Mouse (Mus musculus) megakaryocyte, adult 5-6 weeks (primary cell): ENCODE measurements around the gene Sap30. TPM values are rescaled to one million over a fixed set of nuclear protein-coding genes. Genes with fewer than 3 reads are reported as not detected.
"Not testable (repeated sequence)": the region's sequence is repeated elsewhere in the genome, so short reads cannot be mapped to it uniquely, and the experiment has no call there.

ENCODE experiments used
- ATAC-seq: 2 replicates; pipeline ENCODE4 v1.8.0; 2016; ENCODE audit warnings: mild to moderate bottlenecking, inconsistent platforms; ENCODE audit not compliant: poor library complexity, severe bottlenecking
- total RNA-seq, 2 experiments: library from RNA; stranded (forward) in 1 of 2; stranded (reverse) in 1 of 2; fragments of 153-499, 151-499 nt in 1 of 2; fragments of 221-1000, 200-1000 nt in 1 of 2; gene quantifications; 2 replicates each; pipeline versions ENCODE4 v1.2.3 to v1.2.4; 2015 to 2017

The Sap30 gene
- total RNA-seq, 2 experiments from 2014 or later: 101 to 145 TPM

DNA sequence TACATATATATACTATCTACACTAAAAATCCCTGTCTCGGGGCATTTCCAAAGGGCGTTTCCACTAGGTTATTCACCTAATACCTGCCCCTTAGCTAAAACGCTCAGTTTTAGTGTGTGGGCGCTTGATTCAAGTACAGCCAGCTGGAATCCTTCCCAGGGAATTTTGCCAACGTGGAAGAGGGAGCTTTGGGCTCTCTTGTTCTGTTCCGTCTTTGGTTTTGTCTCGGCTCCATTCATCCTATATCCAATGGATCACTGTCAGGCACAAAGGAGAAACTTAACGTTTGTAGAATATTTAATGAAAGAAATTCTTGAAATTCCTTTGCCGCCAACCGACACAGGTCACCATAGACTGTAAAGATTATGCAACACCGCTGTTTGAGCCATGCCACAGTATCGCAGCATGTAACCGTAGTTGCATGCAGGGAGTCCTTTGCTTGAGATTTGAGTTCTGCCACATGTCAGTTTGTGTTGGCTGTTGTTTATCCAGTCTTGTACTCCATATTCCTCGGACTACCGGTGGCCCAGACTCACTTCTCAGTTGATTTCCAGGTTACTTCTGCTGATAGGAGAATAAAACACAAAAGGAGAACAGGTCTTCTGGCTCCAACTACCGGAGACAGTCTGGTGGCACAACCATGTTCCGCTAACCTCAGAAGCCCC is 11.3 kb upstream of the Sap30 start:
- 0 out of 2 replicates have a peak, but pooled peaks have one; percentile 17 for ATAC-seq

GRCm38 (mm10) chr8:57498494-57498846 is 10.8 kb upstream of the Sap30 start:
- ATAC-seq: no peak

GRCm38 (mm10) chr8:57491873-57492272 is 4.2 kb upstream of the Sap30 start:
- no peak for ATAC-seq

DNA sequence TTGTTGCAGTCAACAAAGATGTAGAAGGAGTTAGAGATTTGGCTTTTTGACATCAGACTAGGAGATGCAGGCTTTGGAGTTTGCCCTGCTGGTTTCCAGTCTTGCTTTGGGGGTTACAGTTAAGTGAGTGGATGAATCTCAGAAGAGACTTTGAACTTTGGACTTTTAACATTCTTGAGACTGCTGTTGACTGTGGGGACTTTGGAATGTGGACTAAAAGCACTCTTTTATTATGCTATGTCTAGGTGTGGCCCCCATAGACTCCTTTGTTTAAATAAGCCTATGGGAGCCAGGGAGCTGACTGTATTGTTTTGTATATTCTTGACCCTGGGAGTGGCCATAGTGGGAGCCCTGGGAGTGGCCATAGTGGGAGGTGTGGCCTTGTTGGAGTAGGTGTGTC is 2.2 kb upstream of the Sap30 start:
- ATAC-seq: no peak

GRCm38 (mm10) chr8:57489366-57489765 is 1.7 kb upstream of the Sap30 start:
- ATAC-seq: no peak

DNA sequence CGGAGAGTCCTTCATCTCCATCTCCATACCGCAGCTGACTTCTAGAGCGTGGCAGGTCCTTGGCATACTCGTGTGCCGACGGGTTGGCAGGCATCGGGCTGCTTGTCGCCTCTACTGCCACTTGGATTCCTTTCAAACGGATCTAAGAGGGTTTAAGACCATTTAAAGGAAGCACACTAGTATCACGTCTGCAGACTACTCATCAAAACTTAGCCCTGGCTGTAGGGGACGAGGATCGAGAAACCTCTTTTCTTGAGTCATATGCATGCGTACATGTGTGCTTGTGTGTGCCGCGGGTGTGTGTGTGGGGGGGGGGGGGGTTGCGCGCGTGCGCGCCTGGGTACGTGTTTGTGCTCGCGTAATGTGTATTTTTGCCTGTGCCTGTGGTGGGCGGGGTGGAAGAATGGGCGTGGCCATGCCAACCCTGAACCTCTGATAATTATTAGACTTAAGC is 679 bp upstream of the Sap30 start:
- ATAC-seq: peak; percentile 39

DNA sequence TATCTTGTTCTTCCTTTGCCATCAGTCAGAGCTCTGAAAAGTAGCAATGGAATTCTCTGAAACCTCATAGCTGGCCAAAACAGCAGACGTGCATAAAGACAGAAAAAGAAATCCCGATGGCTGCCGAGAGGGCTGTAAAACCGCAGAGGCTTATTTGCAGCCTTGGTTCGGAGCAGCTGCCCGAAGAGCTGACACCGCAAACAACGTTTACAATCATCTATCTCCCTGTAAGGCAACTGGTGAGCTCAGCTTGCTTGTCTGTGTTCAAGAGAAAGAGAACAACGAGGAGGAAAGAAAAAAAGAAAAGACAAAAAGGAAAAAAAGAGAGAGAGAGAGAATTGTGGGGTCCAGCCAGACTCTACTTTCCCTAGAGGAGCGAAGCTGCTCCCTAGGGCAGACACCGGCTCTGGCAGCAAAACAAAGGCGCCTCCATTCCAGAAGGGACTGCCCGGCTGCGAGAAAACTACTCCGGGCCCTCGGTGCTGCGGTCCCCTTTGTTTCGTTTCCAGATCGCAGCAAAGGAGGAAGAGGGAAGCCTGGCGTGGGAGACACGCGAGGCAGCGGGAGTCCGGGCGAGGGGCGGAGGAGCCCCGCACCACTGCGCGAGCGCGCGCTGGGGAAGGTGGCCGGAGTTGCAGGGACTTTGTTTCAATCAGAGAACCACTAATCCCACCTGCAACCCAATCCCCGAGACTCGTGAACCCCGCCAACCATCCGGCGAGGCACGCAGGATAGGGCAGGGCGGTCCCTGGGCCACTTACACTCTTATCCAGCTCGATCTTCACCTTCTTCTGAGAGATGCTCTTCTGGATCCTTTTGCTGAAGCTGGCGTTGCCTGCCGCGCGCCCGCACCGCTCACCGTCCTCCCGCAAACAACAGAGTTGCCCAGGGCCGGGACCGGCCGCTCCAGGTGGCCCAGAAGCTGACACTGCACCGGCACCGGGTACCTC is 894 bp downstream of the Sap30 start:
- peak; percentile 49 for ATAC-seq

- no peak for ATAC-seq
These were observed 7.1 kb downstream of the Sap30 start for GRCm38 (mm10) chr8:57480606-57481005.

DNA sequence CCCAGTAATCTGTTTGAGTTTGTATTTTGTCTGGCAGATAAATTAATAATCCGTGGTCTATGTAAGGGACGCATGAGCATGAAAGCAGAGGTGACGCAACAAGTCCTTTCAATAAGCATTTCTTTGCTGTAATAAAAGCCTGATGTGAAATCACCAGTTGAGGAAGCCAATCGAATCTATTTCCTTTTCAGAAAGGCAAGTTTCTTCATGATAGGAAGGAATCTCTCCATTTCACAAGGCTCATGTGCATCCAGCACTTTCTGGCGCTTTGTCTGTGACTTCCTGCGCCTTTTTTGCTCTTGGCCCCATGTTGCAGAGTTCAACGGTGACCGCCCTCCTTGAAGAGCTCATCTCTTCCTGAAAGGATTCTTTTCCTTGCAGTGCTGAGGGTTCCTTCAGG is 8.0 kb downstream of the Sap30 start:
- ATAC-seq: peak; percentile 87

DNA sequence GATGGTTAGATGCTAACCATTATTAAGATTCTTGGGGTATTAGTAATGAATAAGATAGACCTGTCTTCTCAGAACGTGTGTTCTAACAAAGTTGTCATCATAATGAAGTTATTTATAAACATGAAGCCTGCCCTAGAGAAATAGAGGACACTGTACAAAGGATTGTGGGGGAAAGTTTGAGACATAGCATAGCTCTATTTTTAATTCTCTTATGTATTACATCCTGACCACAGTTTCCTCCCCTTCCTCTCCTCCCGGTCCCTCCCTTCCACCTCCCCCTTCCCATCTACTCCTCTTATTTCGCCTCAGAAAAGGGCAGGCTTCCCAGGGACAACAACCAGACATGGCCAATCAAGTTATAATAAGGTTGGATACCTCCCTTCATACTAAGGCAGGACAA is 9.3 kb downstream of the Sap30 start:
- no peak for ATAC-seq

- ATAC-seq: no peak
These were observed 13.9 kb downstream of the Sap30 start for GRCm38 (mm10) chr8:57473751-57474150.

DNA sequence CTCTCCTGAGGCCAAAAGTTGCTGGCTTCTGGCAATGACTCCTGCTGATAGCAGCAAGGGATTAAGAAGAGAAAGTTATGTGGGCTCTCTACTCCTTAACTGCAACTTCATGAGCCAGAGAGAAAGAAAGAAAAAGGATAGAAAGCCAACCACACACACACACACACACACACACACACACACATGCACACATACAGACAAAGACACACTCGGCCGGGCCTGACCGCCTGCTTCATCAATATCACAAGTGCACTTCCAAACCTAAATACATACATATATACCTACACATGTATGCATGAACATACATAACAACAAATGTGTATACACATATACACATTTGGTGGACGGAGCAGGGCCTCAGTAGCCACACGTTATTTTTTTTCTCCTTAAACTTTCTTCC is 16.8 kb downstream of the Sap30 start:
- no peak for ATAC-seq

GRCm38 (mm10) chr8:57468624-57469023 is 19.0 kb downstream of the Sap30 start:
- ATAC-seq: peak; percentile 90

DNA sequence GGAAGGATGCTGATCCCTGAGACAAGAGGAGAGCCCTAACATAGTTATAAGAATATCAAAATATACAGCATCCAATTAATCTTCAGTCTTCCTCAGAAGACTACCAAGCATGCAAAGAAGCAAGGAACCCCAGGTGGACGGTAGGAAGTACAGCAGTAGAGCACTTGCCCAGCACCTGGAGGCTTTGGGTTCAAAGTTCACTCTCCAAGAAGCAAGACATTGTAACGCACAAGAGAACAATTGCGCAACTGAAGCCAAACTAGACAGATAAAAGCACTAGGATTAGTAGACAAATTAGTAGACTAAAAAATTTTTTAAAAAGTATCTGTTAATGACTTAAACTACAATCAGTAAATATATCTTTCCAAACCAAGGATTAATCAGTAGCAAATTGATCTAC is 23.9 kb downstream of the Sap30 start:
- no peak for ATAC-seq

- ATAC-seq: peak; percentile 99
These were observed 24.8 kb downstream of the Sap30 start for GRCm38 (mm10) chr8:57462839-57463238.

DNA sequence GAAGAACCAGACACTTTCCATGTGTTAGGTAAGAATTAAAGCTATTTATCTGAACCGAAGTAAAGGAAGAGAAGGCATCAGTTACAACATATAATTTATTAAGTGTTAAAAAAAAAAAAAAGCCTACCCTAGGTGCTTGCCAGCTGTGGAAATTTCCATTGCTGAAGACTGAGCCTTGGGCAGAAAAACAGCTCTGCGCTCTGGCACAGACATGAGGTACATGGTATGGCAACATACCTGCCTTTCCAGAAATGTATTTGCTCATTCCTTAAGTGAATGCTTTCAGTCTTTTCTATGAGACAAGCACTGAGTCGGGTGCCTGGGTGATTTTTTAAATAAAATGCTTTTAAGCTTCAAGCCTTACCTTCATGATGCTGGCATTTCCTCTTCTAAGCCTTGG is 29.7 kb downstream of the Sap30 start:
- ATAC-seq: no peak

GRCm38 (mm10) chr8:57457152-57457551 is 30.5 kb downstream of the Sap30 start:
- ATAC-seq: no peak

- ATAC-seq: no peak
These were observed 31.9 kb downstream of the Sap30 start, which contains the start of gene Scrg1 for GRCm38 (mm10) chr8:57455765-57456164. Gene Scrg1 (plus strand): TSS chr8:57455923.

GRCm38 (mm10) chr8:57453361-57453760 is 34.3 kb downstream of the Sap30 start:
- ATAC-seq: no peak

GRCm38 (mm10) chr8:57451896-57452295 is 35.8 kb downstream of the Sap30 start:
- ATAC-seq: no peak

DNA sequence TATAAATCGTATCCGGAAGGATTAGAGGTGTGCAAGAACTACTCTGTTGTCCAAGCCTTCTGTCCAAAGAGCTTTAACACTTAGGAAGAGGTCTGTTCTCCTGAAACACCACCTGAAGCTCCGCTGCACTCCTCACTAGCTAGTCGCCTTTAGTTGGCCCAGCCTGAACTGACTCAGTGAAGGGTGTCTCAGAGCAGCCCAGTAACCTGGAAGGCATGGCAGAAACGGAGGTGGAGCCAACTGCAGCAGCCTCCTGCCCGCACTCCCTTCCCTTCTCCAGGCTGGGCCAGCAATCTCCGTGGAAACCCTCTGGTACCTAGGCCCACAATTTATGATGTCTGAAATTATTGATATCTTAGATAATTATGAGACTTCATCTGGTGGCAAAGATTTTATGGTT is 36.9 kb downstream of the Sap30 start:
- no peak for ATAC-seq

GRCm38 (mm10) chr8:57445901-57446300 is 41.8 kb downstream of the Sap30 start:
- not testable (repeated sequence) for ATAC-seq
